Mouse (Mus musculus) erythroid progenitor cell, adult 5-6 weeks (primary cell): ENCODE results near the gene Rrn3. TPM values are rescaled to one million over a fixed set of nuclear protein-coding genes. Genes with fewer than 3 reads are reported as not detected.
"Not testable (repeated sequence)": the region's sequence is repeated elsewhere in the genome, so short reads cannot be mapped to it uniquely, and the experiment has no call there.

Experiments
- ATAC-seq: replicated peaks from 2 replicates; pipeline ENCODE4 v1.8.0; 2016; ENCODE audit warnings: moderate number of reproducible peaks, mild to moderate bottlenecking, moderate TSS enrichment, inconsistent platforms; ENCODE audit not compliant: poor library complexity, low FRiP score, severe bottlenecking
- total RNA-seq, 2 experiments: library from RNA; stranded (forward) in 1 of 2; stranded (reverse) in 1 of 2; fragments of 150-400 nt in 1 of 2; fragments of 186-747, 209-891 nt in 1 of 2; gene quantifications; 2 replicates each; pipeline versions ENCODE4 v1.2.3 to v1.2.4; 2015 to 2017; ENCODE audit warnings: low replicate concordance in 2 of 2

The Rrn3 gene
- total RNA-seq, 2 experiments from 2014 or later = 8.4 to 10.0 TPM

DNA sequence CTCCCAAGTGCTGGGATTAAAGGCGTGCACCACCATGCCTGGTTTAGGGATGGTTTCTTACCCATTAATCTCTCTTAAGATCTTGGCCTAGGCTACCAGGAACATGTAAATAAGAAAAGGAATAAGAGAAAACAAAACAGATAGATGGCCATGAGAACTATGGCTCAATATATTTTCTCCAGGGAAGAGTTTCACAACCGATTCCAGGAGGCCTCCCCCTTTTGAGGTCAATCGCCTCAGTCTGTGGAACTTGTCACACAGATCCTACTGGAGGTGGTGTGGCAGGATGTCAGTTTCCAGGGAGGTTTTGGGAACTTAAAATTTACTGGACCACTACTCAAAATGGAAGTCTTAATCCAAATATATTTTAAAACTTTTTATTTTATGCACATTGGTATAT is 5.9 kb upstream of the Rrn3 start:
- ATAC-seq = not testable (repeated sequence)

DNA sequence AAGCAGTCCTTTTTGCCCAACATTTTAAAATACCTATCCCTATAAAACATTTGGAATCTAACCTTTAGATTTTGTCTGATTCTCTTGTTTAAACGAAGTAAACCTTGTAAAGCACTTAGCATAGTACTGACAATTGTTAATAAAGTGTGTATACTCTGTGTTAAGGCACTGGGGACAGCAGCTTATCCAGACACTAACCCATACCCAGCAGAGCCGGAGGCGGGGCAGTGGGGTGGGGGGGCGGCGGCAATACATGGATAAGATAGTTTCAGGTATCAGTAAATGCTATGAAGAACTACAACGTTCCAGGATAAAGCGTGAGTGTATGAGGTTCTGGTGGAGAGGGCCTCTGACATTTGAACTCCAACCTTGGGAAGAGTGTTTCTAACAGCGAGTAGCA is 708 bp downstream of the Rrn3 start:
- no peak for ATAC-seq

DNA sequence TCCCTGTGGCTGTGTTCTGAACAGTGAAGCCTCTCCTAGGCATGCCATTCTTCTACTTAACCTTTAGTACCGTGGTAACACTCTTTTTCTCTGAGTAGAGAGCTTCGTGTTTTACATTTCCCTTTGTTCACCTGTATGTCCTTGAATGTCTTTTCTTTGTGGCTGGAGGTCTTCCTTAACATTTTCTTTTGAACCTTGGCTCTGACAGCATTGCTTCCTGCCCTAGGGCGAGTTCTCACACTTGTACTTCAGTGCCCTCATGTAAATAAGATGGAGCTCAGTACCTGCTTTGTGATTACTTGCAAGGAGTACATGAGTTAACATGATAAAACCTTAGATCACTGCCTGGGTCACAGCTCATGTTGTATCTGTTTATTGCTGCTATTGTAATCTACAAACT is 5.4 kb downstream of the Rrn3 start:
- ATAC-seq = no peak

DNA sequence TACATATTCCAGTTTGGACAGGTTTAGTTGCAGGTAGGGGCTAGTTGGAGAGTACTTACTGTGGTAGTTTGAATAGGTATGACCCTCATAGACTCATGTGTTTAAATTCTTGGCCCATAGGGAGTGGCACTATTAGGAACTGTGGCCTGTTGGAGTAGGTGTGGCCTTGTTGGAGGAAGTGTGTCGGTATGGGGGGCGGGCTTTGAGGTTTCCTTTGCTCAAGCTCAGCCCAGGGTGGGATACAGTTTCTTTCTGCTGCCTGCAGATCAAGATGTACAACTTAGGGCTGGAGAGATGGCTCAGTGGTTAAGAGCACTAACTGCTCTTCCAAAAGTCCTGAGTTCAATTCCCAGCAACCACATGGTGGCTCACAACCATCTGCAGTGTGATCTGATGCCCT is 12.9 kb downstream of the Rrn3 start:
- not testable (repeated sequence) for ATAC-seq

DNA sequence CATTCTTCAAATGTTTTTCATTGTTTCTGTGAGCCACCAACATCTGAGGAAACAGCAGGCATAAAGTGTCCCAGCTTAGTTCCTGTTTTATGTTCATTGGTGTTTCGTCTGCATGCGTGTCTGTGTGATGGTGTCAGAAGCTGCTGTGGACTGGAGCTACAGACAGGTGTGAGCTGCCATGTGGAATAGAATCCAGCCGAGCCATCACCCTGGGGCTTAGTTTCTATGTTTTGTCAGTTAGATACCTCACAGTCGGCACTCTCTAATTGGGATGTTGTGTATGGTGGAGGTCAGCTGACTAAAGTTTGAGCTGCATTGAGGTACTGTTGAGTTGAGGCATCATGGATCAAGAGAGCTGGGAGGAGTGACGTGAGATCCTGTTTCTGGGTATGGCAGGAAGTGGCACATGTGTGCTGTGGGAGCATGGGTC is 16.3 kb downstream of the Rrn3 start:
- ATAC-seq = no peak

DNA sequence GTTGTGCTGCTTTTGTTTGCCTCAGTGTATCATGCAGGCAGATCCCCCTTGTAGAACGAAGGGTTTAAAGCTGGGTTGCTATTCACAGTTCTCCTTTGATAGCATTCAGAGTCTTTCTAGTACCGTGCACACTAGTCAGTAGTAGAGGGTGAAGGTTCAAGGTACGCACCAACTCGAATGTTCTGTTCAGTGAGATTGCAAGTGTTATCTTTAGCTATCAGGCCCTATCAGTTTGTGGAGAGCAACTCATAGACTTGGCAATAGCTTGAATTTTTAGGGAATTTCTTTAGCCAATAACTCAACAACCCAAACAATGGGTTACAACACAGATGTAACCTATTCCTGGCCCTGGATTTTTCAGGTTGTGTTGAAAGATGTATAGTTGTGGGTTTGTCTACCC is 20.7 kb downstream of the Rrn3 start:
- no peak for ATAC-seq

DNA sequence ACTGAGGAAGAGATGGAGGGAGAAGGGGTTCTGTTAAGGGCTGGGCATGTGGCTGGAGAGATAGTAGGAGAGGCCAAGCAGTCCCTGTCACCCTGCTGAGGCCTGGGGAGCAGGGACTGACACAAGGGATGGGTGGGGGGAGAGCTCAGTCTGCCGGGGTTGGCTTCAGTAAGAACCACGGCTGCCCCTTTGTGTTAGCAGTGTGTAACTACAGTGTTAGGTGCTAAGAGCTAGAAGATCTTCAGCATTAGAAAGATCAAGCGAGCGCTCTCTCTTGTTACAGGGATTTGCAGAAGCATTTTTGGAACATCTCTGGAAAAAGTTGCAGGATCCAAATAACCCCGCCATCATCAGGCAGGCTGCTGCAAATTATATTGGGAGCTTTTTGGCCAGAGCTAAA is 24.2 kb downstream of the Rrn3 start:
- ATAC-seq = no peak

DNA sequence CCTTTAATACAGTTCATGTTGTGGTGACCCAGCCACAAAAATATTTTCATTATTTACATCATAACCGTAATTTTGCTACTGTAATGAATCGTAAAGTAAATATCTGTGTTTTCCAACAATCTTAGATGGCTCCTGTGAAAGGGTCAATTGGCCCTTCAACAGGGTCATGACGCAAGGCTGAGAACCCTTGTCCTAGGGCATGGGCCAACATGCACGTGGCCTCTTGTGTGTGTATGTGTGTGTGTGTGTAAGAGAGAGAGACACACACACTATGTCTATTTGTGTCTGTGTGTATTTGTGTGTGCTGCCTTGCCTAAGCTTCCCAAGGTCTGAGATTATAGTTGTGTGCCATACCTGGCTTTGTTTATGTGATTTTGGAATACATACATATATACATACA is 27.1 kb downstream of the Rrn3 start:
- ATAC-seq = no peak

DNA sequence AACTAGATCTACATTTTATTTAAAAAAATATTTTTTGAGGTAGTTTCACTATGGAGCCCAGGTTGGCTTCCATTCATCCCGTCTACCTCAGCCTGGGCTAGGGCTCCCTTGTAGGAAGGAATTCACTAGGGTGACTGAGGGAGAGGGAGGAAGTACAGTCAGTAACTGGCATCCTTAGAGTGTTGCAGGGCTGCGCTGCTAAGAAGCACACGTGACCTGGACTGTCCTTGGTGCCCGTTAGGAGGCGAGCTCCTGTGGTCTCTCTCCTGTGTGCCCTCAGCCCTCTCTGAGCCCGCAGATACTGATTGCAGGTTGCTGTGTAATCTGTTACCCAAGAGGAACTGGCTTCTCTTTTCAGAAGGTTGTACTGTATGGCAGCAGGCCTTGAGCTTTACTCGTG is 27.9 kb downstream of the Rrn3 start:
- ATAC-seq = no peak

DNA sequence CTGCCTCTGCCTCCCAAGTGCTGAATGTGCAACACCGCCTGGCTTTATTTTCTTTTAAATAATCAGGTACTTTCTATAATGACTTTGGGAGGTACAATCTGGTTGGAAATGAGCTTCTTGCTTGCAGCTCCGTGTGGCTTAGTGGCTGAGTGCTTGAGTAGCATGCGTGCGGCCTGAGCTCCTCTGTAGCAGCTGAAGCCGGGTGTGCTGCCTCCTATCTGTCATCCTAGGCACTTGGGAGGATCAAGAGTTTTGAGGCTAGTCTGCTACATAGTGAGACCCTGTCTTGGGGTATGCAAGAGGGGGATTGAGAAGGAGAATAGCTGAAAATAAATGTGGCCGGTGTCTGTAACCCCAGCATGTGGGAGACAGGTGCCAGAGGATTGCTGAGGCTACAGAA is 31.6 kb downstream of the Rrn3 start:
- no peak for ATAC-seq

DNA sequence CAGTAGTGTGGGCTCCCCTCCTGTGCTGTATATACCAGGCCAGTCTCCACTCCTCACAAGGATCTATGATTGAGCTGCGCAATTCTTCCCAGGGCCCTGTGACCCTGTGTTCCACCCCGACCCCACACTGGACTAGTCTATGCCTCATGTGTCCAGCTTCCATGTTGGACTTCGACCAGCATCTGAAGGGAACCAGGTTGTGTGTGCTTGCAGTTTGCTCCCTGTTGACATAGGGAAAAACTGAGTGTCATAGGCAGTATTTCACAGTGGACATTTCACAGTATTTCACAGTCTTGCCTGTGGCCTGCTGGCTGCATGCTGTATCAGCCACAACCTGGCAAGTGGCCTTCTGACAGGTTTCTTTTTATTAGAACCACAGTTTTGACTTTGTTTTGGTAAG is 32.7 kb downstream of the Rrn3 start:
- ATAC-seq = no peak

DNA sequence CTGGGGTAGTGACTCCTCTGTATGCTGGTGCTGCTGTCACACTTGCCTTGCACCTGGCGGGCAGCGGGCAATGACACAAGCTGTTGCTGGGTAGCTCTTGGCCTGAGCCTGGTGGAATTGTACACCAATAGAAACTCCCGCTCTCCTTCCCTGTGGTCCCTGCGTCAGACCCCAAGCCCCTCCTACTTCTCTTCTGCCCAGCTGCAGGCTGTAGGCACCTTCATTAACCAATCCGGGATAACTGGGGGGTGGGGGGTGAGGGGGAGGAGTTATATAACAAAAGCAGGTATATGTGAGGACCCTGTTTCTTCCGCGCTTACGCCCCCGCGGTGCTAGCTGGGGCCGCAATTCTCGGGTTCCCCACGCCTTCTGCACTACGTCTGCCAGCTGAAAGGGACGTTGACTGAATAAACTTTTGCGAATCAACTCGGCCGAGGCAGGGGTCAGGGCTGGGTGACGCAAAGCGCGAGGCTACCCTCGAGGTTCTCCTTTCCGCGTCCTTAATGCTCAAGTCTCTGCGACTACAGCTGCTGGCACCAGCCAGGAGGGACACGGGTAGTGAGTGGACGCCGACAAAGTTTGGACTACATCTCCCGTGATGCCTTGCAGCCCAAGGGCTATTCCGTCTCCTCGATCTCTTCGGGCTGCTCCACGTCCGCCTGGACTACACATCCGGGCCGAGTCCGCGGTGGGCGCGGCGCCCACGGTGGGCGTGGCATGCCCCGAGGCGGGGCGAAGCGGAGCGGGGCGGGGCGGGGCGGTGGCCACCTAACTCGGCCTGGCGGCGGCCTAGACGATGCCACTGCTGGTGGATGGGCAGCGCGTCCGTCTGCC is 38.3 kb downstream of the Rrn3 start, which contains the start of gene Ntan1:
Ntan1 (plus strand) TSS at position 286 of the 834 bp plus-strand sequence.
- ATAC-seq = peak; percentile 95

DNA sequence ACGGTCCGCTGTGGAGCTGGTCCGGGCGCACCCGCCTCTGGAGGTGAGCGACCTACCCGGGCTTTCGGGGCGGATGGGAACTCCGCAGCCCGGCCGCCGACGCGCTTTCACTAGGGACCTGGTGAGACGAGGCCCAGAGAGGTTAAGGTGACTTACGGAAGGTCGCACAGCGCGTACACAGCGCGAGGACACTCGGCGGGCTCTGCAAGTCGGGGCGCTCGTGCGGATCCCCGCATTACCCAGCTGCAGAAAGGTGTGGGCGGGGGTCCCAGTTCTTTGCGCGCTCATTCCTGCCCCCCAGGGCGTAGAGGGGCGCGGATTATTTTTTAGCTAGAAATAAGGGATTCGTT is 38.9 kb downstream of the Rrn3 start:
- ATAC-seq = no peak

DNA sequence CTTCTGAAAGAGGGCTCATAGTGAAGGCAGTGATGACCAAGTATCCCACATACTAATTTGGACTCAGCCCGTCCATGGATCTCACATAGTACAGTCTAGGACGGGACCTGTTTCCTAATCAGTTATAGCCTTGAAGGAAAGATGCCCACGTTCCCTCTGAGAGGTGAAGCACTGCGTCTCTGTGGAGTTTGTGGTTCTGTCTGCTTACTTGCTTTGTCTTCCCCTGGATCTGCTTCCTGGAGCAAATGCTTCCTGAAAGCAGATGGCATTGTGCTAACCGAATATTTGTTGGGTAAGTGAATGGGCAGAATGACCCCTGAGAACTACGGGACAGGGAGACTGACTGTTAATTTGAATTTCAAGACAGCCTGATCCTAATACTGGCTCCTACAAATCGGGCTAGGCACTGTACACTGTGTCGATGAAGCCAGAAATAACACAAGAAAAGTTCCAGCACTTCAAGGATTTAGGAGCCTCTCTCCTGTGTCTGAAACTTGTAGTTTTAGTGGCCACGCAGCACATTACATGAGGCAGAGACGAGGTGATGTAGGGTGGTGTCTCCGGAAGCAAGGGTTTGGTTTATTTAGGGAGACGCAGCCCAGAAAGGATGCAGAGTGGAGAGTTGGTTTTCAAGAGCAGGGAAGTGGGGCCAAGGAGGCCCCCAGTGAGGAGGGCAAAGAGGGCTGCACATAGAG is 39.4 kb downstream of the Rrn3 start:
- no peak for ATAC-seq

DNA sequence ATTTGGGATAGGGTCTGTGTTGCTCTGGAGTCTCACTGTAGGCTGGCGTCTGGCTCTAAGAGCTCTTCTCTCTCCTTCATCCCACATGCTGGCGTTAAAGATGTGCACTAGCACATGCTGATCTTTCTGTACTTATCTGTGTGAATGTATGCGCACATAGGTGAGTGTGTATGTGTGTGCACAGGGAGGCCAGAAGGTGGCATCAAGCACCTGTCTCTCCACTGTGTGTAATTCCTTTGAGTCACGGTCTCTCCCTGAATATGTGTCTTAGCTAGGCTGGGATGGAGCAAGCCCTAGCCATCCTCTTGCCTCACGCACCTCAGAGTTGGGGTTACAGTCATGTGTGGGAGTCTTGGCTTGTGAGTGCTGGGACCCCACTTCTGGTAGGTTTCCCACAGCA is 40.3 kb downstream of the Rrn3 start:
- ATAC-seq = no peak

DNA sequence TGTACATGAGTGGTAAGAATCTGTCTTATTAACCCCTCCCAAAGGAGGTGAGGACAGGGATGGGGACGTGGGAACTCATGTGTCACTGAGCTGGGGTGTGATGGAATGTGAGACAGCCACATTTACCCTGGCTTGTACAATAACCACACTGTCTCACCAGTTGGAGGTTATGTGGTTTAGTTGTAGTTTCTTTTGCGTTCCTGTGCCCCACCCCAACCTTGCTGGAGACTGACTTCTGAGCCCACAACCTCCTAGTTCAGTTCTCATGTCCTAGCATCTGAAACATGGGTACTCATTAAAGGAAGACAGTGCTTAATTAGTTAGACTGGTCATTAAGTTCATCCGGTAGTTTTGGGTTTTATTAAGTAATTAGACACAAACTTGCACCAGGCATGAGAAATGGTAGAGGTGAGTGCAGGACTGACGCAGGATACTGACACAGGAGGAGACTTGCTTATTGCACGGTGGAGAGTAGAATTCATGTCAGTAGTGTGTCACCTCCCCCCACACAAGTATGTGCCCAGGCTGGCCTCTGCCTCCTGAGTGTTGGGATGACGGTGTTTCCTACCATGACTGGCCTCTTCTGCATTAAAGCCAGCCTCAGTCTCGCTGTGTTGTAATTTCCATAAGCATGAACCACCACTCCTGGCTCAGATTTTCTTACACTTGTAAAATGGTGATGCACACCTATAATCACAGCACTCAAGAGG is 45.4 kb downstream of the Rrn3 start:
- no peak for ATAC-seq

DNA sequence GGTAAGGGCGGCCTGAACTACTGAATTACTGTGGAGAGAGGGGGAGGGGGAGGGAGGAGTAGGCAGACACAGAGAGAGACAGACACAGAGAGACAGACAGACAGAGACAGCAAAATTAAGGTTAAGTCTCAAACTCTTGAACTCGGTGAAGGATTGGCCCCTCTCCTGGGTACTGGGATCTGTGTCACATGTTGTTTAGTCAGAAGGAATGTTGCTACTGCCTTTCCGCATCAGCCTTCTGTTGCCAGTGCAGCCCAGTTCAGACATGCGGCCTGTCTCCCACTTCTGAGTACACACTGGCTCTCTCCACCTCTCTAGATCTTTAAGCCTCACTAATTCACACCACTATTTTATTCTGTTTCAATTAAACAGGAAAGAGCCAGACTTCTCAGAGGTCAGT is 46.0 kb downstream of the Rrn3 start:
- no peak for ATAC-seq

DNA sequence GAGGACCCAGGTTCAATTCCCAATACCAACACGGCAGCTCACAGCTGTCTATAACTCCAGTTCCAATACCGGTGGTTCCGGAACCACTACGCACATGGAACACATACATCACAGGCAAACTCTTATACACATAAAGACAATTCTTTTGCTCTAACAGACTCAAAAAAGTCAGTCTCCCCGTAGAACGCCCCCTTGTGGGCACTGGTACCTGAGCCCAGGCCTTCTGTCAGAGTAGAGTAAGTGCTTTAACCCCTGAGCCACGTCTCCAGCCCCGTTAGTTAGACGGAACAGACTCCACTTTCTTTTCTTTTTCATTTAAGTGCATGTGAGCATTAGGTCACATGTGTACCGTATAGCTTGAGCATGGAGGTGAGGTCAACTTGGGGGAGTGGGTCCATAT is 49.9 kb downstream of the Rrn3 start:
- no peak for ATAC-seq

DNA sequence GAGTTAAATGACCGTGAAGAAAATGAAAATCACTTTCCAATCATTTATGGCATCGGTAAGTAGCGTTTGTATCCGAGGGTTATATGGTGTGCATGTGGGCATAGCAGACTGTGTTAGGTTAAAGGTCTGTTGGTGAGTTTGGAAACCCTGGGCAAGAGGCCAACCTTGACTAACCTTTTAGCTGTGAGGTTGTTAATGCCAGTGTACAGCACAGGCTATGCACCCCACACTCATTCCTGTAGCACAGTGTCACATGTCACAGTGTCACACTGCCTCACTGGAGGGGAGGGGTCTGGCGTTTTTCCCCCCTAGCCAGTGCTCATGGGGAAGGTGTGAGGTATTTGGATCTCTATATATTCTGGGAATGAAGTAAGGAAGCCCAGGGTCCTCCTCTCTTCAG is 51.1 kb downstream of the Rrn3 start:
- no peak for ATAC-seq

DNA sequence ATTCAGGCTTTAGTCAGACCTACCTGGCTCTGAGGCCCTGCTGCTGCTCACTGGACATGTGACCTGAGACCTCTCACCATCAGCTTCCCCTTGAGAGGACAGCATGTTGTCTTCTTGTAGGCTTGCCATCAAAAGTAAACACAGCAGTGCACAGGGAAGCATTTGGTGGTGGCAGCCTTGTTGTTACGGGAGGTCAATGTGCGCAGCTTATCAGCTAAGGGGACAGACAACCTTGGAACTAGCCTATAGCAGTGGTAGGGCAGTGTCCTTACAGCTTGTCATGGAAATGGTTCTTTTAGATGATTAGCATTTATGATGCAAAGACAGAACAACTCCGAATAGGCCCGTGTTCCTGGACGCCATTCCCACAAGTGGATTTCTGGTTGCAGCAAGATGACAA is 53.9 kb downstream of the Rrn3 start:
- ATAC-seq = no peak

DNA sequence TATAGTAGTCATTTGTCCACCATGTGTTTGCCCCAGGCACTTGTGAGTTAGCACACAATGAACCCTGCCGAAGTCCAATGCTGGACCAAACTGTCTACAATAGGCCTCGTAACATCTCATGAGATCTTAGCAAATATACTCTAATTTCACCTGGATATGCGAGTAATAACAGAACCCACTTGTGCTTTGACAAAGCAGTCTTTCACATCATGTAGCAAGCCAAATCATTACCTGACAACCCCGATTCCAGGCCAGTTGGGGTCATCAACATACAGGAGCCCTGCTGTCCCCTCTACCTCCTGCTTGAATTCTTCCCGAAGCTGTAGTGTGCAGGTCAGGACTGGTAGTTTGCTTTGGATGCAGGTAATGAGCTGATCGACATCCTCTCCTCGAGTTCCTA is 59.5 kb downstream of the Rrn3 start:
- ATAC-seq = no peak
